Mouse (Mus musculus) spleen, adult 18-20 months (tissue): ENCODE results near the gene Upk1a.
A peak's percentile ranks its signal among the peaks of the same experiment; 100 is the strongest.

Source experiments
- DNase-seq, 2 experiments: peaks; one replicate each; pipeline ENCODE4 v3.0.0; 2022; ENCODE audit warnings: mixed read lengths in 2 of 2

Upk1a gene

GRCm38 (mm10) chr7:30572389-30572788 lies 40.3 kb downstream of the Upk1a start:
- DNase-seq, result no peak

GRCm38 (mm10) chr7:30567555-30567954 lies 45.1 kb downstream of the Upk1a start:
- DNase-seq, result no peak

DNA sequence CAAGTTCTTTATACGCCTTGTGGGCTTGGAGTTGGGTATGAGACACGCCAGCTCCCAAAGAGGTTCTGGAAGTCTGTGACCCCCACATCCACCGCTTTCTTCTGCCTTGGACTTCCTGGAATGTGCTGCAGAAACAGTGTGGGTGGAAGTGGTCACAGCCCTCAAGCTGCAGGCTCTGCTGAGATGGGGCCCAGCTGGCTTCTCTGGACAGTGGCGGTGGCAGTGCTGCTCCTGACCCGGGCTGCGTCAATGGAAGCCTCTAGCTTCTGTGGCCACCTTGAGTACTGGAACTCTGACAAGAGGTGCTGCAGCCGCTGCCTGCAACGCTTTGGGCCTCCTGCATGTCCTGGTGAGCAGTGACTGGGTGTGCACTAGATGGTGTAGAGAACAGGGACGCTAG lies 46.6 kb downstream of the Upk1a start:
- DNase-seq, result no peak

GRCm38 (mm10) chr7:30564970-30565571 lies 47.6 kb downstream of the Upk1a start, which contains the start of gene Igflr1:
Igflr1 (plus strand) TSS chr7:30565427.
- DNase-seq, result no peak

GRCm38 (mm10) chr7:30563906-30564280 lies 48.8 kb downstream of the Upk1a start:
- DNase-seq, result peak in 1 of 2 experiments; percentile 24

DNA sequence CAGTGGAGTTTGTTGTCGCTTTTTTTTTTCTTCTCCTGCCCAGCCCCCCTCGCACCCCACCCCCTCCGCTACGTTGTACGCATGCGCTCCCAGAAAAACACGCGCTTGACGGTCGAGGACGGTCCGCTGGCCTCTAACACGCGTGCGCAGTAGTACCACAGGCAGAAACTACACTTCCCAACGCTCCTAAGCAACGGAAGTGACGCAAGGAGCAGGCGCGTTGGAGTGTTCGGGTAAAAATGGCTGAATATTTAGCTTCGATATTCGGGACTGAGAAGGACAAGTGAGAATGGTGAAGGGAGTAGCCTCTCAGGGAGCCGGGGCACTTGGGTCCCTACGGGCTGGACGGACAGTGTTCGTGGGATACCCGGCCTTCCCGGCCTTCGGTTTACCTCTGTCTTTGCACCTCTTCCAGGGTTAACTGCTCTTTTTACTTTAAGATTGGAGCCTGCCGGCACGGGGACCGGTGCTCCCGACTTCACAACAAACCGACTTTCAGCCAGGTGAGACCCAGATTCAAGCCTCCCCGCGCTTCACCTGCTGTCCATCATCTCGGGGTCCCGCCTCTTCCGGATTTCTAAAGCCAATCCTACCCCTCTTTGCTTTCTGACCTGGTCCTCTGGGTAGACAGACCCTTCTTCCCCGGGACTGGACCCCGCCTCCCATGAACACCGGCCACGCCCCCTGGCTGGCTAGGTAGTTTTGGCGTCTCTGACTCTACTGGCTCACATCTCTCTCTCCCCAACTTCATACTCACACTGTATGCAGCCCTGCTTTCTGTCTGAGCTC lies 49.3 kb downstream of the Upk1a start, which contains the start of the genes U2af1l4, Gm49396 and Psenen:
Gene U2af1l4 (plus strand): TSS at position 185 of the 789 bp plus-strand sequence.
Gene Gm49396 (plus strand): TSS at position 228 of the 789 bp plus-strand sequence.
Gene Psenen (minus strand): TSS at position 511 of the 789 bp plus-strand sequence.
- peak; percentile 88 to 91 for DNase-seq

- no peak for DNase-seq
Measured at GRCm38 (mm10) chr7:30562526-30563116, 50.0 kb downstream of the Upk1a start.

GRCm38 (mm10) chr7:30560296-30560695 lies 52.4 kb downstream of the Upk1a start:
- no peak for DNase-seq

DNA sequence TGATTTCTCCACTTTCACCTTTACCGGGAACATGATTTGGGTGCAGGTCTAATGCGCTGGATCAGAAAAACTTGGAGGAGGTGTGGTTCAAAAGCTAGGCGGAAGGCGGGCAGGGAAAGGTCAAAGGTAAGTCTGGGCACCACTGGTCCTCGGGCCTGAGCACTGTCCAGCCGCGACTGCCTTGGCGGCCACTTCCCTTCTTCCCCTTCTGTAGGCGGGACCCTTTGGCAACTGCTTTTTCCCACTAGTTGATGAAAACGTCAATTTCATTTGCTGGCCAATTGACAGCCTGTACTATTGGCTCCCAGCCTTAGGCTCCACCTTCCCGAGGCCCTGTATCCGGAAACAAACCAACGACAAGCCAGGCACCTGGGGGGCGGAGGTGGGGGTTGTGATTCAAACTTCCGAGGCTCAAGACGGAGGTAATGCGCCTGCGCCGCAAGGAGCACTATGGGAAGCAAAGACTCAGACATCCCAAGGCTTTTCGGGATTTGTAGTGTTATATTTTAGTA lies 53.1 kb downstream of the Upk1a start, which contains the start of gene Lin37:
Gene Lin37 (minus strand): TSS at position 396 of the 512 bp plus-strand sequence.
- DNase-seq, result peak; percentile 85 to 90

- DNase-seq, result no peak
Measured at GRCm38 (mm10) chr7:30558656-30559442, 53.8 kb downstream of the Upk1a start.

DNA sequence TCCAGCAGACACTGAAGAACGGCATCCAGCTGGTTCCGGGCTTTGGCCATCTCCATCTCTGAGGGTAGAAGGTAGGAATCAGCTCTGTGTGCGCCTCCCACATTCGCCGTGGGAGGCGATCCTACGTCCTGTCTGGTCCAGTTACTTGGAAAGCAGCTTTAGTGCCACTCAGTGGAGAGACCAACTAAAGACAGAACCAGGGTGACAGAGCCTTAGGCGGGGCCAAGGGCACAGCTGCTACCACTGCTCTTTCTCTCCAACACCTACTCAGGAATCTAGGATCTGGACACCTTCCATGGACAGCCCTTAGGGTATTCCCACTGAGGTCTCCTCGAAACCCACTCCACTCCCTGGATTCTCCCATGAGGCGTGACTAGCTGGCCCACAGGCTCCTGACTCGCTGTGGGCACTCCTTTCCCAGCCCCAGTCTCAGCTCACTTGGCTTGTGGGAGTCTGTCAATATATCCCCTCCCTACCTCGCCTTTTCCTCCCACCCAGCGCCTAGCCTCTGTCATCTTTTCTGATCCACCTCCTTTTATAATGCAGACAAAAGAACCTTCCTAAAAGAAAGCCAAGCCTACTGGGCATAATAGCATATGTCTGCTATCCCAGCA lies 54.6 kb downstream of the Upk1a start:
- no peak for DNase-seq

GRCm38 (mm10) chr7:30556894-30557536 lies 55.6 kb downstream of the Upk1a start:
- DNase-seq, result peak in 1 of 2 experiments; percentile 34

GRCm38 (mm10) chr7:30553810-30554584 lies 58.6 kb downstream of the Upk1a start:
- no peak for DNase-seq
